Mouse (Mus musculus) testis, adult 2 months (tissue): ENCODE measurements around the gene Cdc34b.

Experiments used
- CTCF ChIP-seq: fragments of 200-500 bp; IDR thresholded peaks from 2 replicates; pipeline ENCODE4 v1.5.1; 2012; ENCODE audit warnings: low read depth, mild to moderate bottlenecking, inconsistent platforms, low read length, moderate library complexity; ENCODE audit not compliant: control insufficient read depth, insufficient read depth, insufficient replicate concordance
- POLR2A ChIP-seq: fragments of 200-500 bp; IDR thresholded peaks from 2 replicates; pipeline ENCODE4 v1.6.1; 2012; ENCODE audit warnings: low read depth, mild to moderate bottlenecking, inconsistent platforms, low read length, moderate library complexity; ENCODE audit not compliant: control insufficient read depth

GRCm38 (mm10) chr11:94704020-94704419, 37.6 kb upstream of the Cdc34b start:
- TF ChIP-seq POLR2A (no peak), CTCF (no peak)
